Mouse (Mus musculus): ENCODE data around the gene Tmem150c. TPM values are rescaled to one million over a fixed set of nuclear protein-coding genes. Genes with fewer than 3 reads are reported as not detected.
A peak's percentile ranks its signal among the peaks of the same experiment; 100 is the strongest.

Gene Tmem150c
- total and polyA plus RNA-seq, 2 experiments from 2014 or later: 0.31 to 0.98 TPM

DNA sequence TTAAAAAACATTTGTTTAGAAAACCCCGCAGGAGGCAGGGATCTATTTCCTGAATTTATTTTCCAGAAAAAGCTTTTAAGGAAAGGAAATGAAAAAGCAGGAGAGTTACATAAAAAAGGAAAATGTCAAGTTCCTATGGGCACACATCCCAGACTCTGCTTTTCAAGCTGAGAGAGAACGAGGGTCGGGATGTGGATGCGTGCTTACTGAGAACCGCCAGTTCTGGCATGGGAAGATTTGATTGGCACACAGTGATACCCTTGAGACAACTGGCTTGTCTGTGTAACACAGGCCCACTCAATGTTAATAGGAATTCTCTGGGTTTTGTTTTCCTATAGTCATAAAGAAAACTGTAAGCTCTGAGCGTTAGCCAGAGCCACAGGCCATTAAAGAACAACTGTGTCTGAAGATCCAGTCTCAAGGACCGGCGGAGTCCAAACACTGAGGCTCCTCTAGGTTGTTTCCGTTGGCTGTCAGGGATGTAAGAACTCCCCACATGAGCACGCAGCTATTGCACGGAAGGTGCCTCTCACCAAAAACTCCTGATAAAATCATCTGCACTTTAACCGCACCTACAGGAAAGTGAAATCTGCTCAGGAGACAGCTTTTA is 75.5 kb downstream of the Tmem150c start:
- DNase-seq (ENCODE audit: low spot score): no peak
- no peak for ATAC-seq (ENCODE audit: insufficient read depth, low read depth)
- TF ChIP-seq CTCF (IDR thresholded peaks at IDR 0.05; ENCODE audit: low read depth) (no peak), EP300 (IDR thresholded peaks at IDR 0.05; ENCODE audit: low read depth) (no peak)
- Histone ChIP-seq H3K9ac (replicated peaks; ENCODE audit: low read depth, low read length) (no peak overlapping the region), H3K36me3 (replicated peaks; ENCODE audit: control insufficient read depth, insufficient read depth, low read length) (no peaks in the 10 kb centered on the region), H3K27me3 (ENCODE audit: control insufficient read depth, insufficient read depth, low read length) (no peaks in the 10 kb centered on the region), H3K4me2 (ENCODE audit: low read depth, low read length) (no peak overlapping the region), H3K4me1 (ENCODE audit: control insufficient read depth, insufficient read depth) (no peaks in the 10 kb centered on the region), H3K9me3 (replicated peaks; ENCODE audit: control insufficient read depth, low read length) (no peaks in the 10 kb centered on the region), H3K27ac (ENCODE audit: low read depth) (no peak overlapping the region), H3K4me3 (ENCODE audit: low read depth, low read length) (no peak overlapping the region)
- WGBS: 57% methylated on average over 12 of the region's 12 CpGs

DNA sequence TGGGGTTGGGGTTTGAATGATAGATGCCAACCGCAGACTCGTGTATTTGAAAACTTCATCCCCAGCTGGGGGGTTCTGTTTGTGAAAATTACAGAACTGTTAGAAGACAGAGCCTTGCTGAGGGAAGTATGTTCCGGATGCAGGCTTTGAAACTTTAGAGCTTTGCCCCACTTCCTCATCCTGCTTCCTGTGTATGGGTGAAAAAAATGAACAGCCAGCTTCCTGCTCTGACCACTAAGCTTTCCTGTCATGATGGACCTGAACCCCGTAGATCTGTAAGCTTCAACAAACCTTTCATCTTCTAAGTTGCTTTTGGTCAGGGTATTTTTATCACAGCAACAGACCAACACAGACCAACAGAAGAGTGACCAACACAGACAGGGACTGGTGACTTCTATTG is 77.6 kb downstream of the Tmem150c start:
- Histone ChIP-seq H3K4me3 (ENCODE audit: low read depth, low read length) (no peak overlapping the region), H3K4me1 (ENCODE audit: control insufficient read depth, insufficient read depth) (no peaks in the 10 kb centered on the region), H3K27ac (ENCODE audit: low read depth) (no peak overlapping the region), H3K36me3 (replicated peaks; ENCODE audit: control insufficient read depth, insufficient read depth, low read length) (no peaks in the 10 kb centered on the region), H3K27me3 (ENCODE audit: control insufficient read depth, insufficient read depth, low read length) (no peaks in the 10 kb centered on the region), H3K9me3 (replicated peaks; ENCODE audit: control insufficient read depth, low read length) (no peaks in the 10 kb centered on the region), H3K4me2 (ENCODE audit: low read depth, low read length) (no peak overlapping the region), H3K9ac (replicated peaks; ENCODE audit: low read depth, low read length) (no peak overlapping the region)
- no peak for TF ChIP-seq EP300 (IDR thresholded peaks at IDR 0.05; ENCODE audit: low read depth)
- TF ChIP-seq CTCF (IDR thresholded peaks at IDR 0.05; ENCODE audit: low read depth): no peak
- 79% methylated on average over 4 of the region's 4 CpGs for WGBS
- no peak for ATAC-seq (ENCODE audit: insufficient read depth, low read depth)
- DNase-seq (ENCODE audit: low spot score): no peak

GRCm38 (mm10) chr5:100079931-100080275 is 79.7 kb downstream of the Tmem150c start:
- no peak overlapping the region for H3K9ac ChIP-seq (replicated peaks; ENCODE audit: low read depth, low read length)
- no peak for DNase-seq (ENCODE audit: low spot score)
- WGBS: 82% methylated on average over 8 of the region's 8 CpGs
- no peaks in the 10 kb centered on the region for H3K9me3 ChIP-seq (replicated peaks; ENCODE audit: control insufficient read depth, low read length)
- H3K27me3 ChIP-seq (ENCODE audit: control insufficient read depth, insufficient read depth, low read length): no peaks in the 10 kb centered on the region
- H3K4me3 ChIP-seq (ENCODE audit: low read depth, low read length): peak overlapping the region; percentile 33; the same call in 1 of the 2 replicates
- no peak for ATAC-seq (ENCODE audit: insufficient read depth, low read depth)
- H3K27ac ChIP-seq (ENCODE audit: low read depth): no peak overlapping the region
- TF ChIP-seq EP300 (IDR thresholded peaks at IDR 0.05; ENCODE audit: low read depth): no peak
- TF ChIP-seq CTCF (IDR thresholded peaks at IDR 0.05; ENCODE audit: low read depth): no peak
- H3K4me1 ChIP-seq (ENCODE audit: control insufficient read depth, insufficient read depth): no peaks in the 10 kb centered on the region
- peak overlapping the region; percentile 69 for H3K4me2 ChIP-seq (ENCODE audit: low read depth, low read length)
- no peaks in the 10 kb centered on the region for H3K36me3 ChIP-seq (replicated peaks; ENCODE audit: control insufficient read depth, insufficient read depth, low read length)

GRCm38 (mm10) chr5:100079040-100079930 is 80.3 kb downstream of the Tmem150c start:
- Histone ChIP-seq H3K4me1 (ENCODE audit: control insufficient read depth, insufficient read depth) (no peaks in the 10 kb centered on the region), H3K36me3 (replicated peaks; ENCODE audit: control insufficient read depth, insufficient read depth, low read length) (no peaks in the 10 kb centered on the region), H3K27ac (ENCODE audit: low read depth) (no peak overlapping the region), H3K9ac (replicated peaks; ENCODE audit: low read depth, low read length) (no peak overlapping the region; the same call in 1 of the 2 replicates), H3K4me3 (ENCODE audit: low read depth, low read length) (peak overlapping the region; percentile 33), H3K4me2 (ENCODE audit: low read depth, low read length) (peak overlapping the region; percentile 69), H3K27me3 (ENCODE audit: control insufficient read depth, insufficient read depth, low read length) (no peaks in the 10 kb centered on the region), H3K9me3 (replicated peaks; ENCODE audit: control insufficient read depth, low read length) (no peaks in the 10 kb centered on the region)
- ATAC-seq (ENCODE audit: insufficient read depth, low read depth) (no peak), DNase-seq (ENCODE audit: low spot score) (no peak)
- WGBS: 20% methylated on average over 36 of the region's 36 CpGs
- TF ChIP-seq CTCF (IDR thresholded peaks at IDR 0.05; ENCODE audit: low read depth) (no peak), EP300 (IDR thresholded peaks at IDR 0.05; ENCODE audit: low read depth) (no peak)

- DNase-seq (ENCODE audit: low spot score) (no peak), ATAC-seq (ENCODE audit: insufficient read depth, low read depth) (no peak)
- no peak overlapping the region for H3K9ac ChIP-seq (replicated peaks; ENCODE audit: low read depth, low read length)
- H3K27me3 ChIP-seq (ENCODE audit: control insufficient read depth, insufficient read depth, low read length): no peaks in the 10 kb centered on the region
- 74% methylated on average over 4 of the region's 4 CpGs for WGBS
- H3K4me3 ChIP-seq (ENCODE audit: low read depth, low read length): no peak overlapping the region
- TF ChIP-seq CTCF (IDR thresholded peaks at IDR 0.05; ENCODE audit: low read depth) (peak; percentile 20), EP300 (IDR thresholded peaks at IDR 0.05; ENCODE audit: low read depth) (no peak)
- H3K36me3 ChIP-seq (replicated peaks; ENCODE audit: control insufficient read depth, insufficient read depth, low read length): peaks cover 12% of the 10 kb centered on the region
- H3K27ac ChIP-seq (ENCODE audit: low read depth): no peak overlapping the region
- no peaks in the 10 kb centered on the region for H3K9me3 ChIP-seq (replicated peaks; ENCODE audit: control insufficient read depth, low read length)
- no peak overlapping the region for H3K4me2 ChIP-seq (ENCODE audit: low read depth, low read length)
- H3K4me1 ChIP-seq (ENCODE audit: control insufficient read depth, insufficient read depth): no peaks in the 10 kb centered on the region
Observed at GRCm38 (mm10) chr5:100074571-100074970, 85.0 kb downstream of the Tmem150c start.
